Mouse (Mus musculus) liver, adult 2 months (tissue): ENCODE measurements around the gene Klhl33.

ENCODE experiments used
- CTCF ChIP-seq: fragments of 200-500 bp; IDR thresholded peaks from 2 replicates; pipeline ENCODE4 v1.5.1; 2011; ENCODE audit warnings: low read depth, low read length, control low read depth
- POLR2A ChIP-seq: fragments of 200-500 bp; IDR thresholded peaks from 2 replicates; pipeline ENCODE4 v1.6.1; 2011; ENCODE audit warnings: low read length, control low read depth; ENCODE audit not compliant: insufficient read depth; ENCODE audit errors: extremely low read depth

DNA sequence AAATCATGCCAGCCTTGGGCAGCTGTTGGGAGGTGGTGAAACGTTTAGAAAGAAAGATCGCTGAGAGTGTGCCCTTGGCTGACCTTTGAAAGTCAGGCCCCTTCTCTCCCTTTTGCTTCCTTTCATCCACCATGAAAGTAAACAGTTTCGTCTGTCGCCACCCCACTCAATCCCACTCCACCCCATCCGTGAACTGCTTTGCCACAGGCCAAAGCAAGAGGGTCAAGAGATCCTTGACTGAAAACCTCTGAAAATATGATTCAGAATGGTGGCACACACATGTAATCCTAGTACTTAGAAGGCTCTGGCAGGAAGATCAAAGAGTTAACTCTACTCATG lies 26.5 kb downstream of the Klhl33 start:
- TF ChIP-seq POLR2A (no peak), CTCF (no peak)
